Mouse (Mus musculus) adrenal gland, postnatal 14 days (tissue): ENCODE measurements around the gene Cnr2. TPM values are rescaled to one million over a fixed set of nuclear protein-coding genes. Genes with fewer than 3 reads are reported as not detected.

ENCODE experiments used
- DNase-seq: peaks from one replicate; pipeline ENCODE4 v3.0.0; 2021; ENCODE audit warnings: mixed read lengths
- total RNA-seq: library from RNA; stranded (reverse); gene quantifications from 2 replicates; pipeline ENCODE4 v1.2.3, GENCODE M21; 2021

Gene Cnr2
- total RNA-seq, 1 experiment from 2014 or later = 1.9 TPM

- peak; percentile 83 for DNase-seq
These were observed 69.2 kb downstream of the Cnr2 start for GRCm38 (mm10) chr4:135964426-135964825.

- DNase-seq = no peak
These were observed 69.9 kb downstream of the Cnr2 start for GRCm38 (mm10) chr4:135965113-135965512.

GRCm38 (mm10) chr4:135966283-135966682, 71.1 kb downstream of the Cnr2 start:
- no peak for DNase-seq

GRCm38 (mm10) chr4:135967086-135967760, 72.0 kb downstream of the Cnr2 start:
- DNase-seq = no peak

GRCm38 (mm10) chr4:135968271-135968869, 73.2 kb downstream of the Cnr2 start:
- DNase-seq = no peak

GRCm38 (mm10) chr4:135969070-135969750, 74.0 kb downstream of the Cnr2 start:
- no peak for DNase-seq

Other genes with a start within 250 kb of the Cnr2 start
- gene Ifnlr1, start 209.1 kb upstream of the Cnr2 start, total RNA-seq = 0.30 and 0.60 TPM in 2 replicates
- gene Il22ra1, start 167.2 kb upstream of the Cnr2 start, total RNA-seq = 0.67 and 0.75 TPM in 2 replicates
- gene Myom3, start 135.7 kb upstream of the Cnr2 start, total RNA-seq = 0.59 and 0.75 TPM in 2 replicates
- gene Srsf10, start 39.6 kb upstream of the Cnr2 start, total RNA-seq = 119 and 125 TPM in 2 replicates
- gene Pnrc2, start 21.5 kb upstream of the Cnr2 start, total RNA-seq = 110 and 149 TPM in 2 replicates
- gene Fuca1, start 25.3 kb downstream of the Cnr2 start, total RNA-seq = 90.1 and 94.3 TPM in 2 replicates
- 64.6 and 76.0 TPM in 2 replicates for gene Hmgcl, start 51.1 kb downstream of the Cnr2 start, total RNA-seq
- 16.4 and 16.6 TPM in 2 replicates for gene Gale, start 68.3 kb downstream of the Cnr2 start, total RNA-seq
- 57.2 and 63.9 TPM in 2 replicates for gene Lypla2, start 77.2 kb downstream of the Cnr2 start, total RNA-seq
- 27.1 and 33.8 TPM in 2 replicates for gene Pithd1, start 91.9 kb downstream of the Cnr2 start, total RNA-seq
- 42.6 and 42.7 TPM in 2 replicates for gene Eloa, start 126.4 kb downstream of the Cnr2 start, total RNA-seq
- gene Rpl11, start 158.0 kb downstream of the Cnr2 start, total RNA-seq = 722 and 781 TPM in 2 replicates
- 91.3 and 98.0 TPM in 2 replicates for gene Id3, start 248.1 kb downstream of the Cnr2 start, total RNA-seq